Mouse (Mus musculus): ENCODE measurements around the gene Rbm47.

GRCm38 (mm10) chr5:66046356-66046755 is 126.6 kb downstream of the Rbm47 start:
- TF ChIP-seq POLR2A (IDR thresholded peaks at IDR 0.05; ENCODE audit: low read depth, low read length) = no peak
- no peak for TF ChIP-seq CTCF (IDR thresholded peaks at IDR 0.05; ENCODE audit: borderline replicate concordance, insufficient read depth, low read length)

All from embryonic fibroblast, embryonic 13.5 days (primary cell).